Mouse (Mus musculus) gastrocnemius, postnatal 25 days (tissue): Measurements from ENCODE around the gene Hrct1. TPM values are rescaled to one million over a fixed set of nuclear protein-coding genes. Genes with fewer than 3 reads are reported as not detected.

Source experiments
- DNase-seq: peaks from one replicate; pipeline ENCODE4 v3.0.0; 2022
- total RNA-seq, 2 experiments: library from RNA; stranded (reverse); gene quantifications; 1 replicate in 1 of 2; 2 replicates in 1 of 2; pipeline ENCODE4 v1.2.3; 2021

Gene Hrct1
- total RNA-seq, 2 experiments from 2014 or later = 1.4 to 2.3 TPM

DNA sequence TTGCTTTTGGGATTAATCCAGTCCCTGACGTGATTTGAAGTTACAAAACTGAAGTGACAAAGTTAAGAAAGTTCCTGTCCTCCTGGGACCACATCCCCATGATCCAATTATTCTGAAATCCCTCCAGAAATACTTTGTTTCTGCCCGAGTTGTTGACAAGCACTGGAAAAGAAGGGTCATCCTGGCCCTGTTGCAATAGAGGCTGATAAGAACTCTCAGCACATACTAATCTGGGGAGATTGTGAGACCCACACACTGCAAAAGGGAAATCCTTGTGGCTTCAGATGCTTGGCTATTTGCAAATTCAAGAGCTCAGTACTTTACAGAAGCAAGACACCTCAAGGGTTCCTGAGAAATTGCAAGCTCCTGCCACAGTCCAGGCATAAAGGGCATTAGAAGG, 45.3 kb downstream of the Hrct1 start:
- no peak for DNase-seq

Other genes starting within 250 kb of the Hrct1 start
- not detected for gene Sit1, start 243.5 kb upstream of the Hrct1 start, total RNA-seq
- gene Ccdc107, start 234.3 kb upstream of the Hrct1 start, total RNA-seq = 10 to 100 TPM; 21.9 to 26.8 TPM
- gene Arhgef39, start 227.5 kb upstream of the Hrct1 start, total RNA-seq = under 1 TPM in 1 of 2 experiments, not detected in 1; 0.69 TPM
- gene Car9, start 220.2 kb upstream of the Hrct1 start, total RNA-seq = 1 to 10 TPM; 2.2 to 2.7 TPM
- gene Tpm2, start 203.4 kb upstream of the Hrct1 start, total RNA-seq = over 10,000 TPM in 1 of 2 experiments, 1,000 to 10,000 TPM in 1; 8,936 to 14,319 TPM
- 10 to 100 TPM; 34.9 to 41.8 TPM for gene Creb3, start 164.9 kb upstream of the Hrct1 start, total RNA-seq
- 10 to 100 TPM; 56.2 to 79.8 TPM for gene Tln1, start 164.5 kb upstream of the Hrct1 start, total RNA-seq
- gene Rgp1, start 148.5 kb upstream of the Hrct1 start, total RNA-seq = 10 to 100 TPM; 21.1 to 22.5 TPM
- gene Gba2, start 148.3 kb upstream of the Hrct1 start, total RNA-seq = 1 to 10 TPM; 5.5 to 6.1 TPM
- gene Msmp, start 142.7 kb upstream of the Hrct1 start, total RNA-seq = under 1 TPM in 1 of 2 experiments, not detected in 1; 0.64 TPM
- 10 to 100 TPM; 32.5 to 36.6 TPM for gene Npr2, start 95.3 kb upstream of the Hrct1 start, total RNA-seq
- under 1 TPM in 1 of 2 experiments, not detected in 1; 0.33 TPM for gene Spag8, start 73.6 kb upstream of the Hrct1 start, total RNA-seq
- gene Hint2, start 70.7 kb upstream of the Hrct1 start, total RNA-seq = 10 to 100 TPM; 37.5 to 39.6 TPM
- 10 to 100 TPM; 10.7 to 12.1 TPM for gene Tmem8b, start 58.2 kb upstream of the Hrct1 start, total RNA-seq
- under 1 TPM in 1 of 2 experiments, not detected in 1; 0.13 TPM for gene Fam221b, start 58.0 kb upstream of the Hrct1 start, total RNA-seq
- gene Olfr70, start 26.4 kb upstream of the Hrct1 start, total RNA-seq = not detected
- gene Olfr71, start 16.9 kb upstream of the Hrct1 start, total RNA-seq = not detected
- gene Spaar, start 2.8 kb downstream of the Hrct1 start, total RNA-seq = 1 to 10 TPM; 1.3 to 1.5 TPM
- not detected for gene Olfr159, start 43.8 kb downstream of the Hrct1 start, total RNA-seq
- not detected for gene Olfr156, start 96.7 kb downstream of the Hrct1 start, total RNA-seq
- gene Olfr157, start 113.0 kb downstream of the Hrct1 start, total RNA-seq = not detected
- gene Olfr155, start 124.4 kb downstream of the Hrct1 start, total RNA-seq = not detected
- gene Reck, start 148.3 kb downstream of the Hrct1 start, total RNA-seq = 1 to 10 TPM; 2.5 to 4.4 TPM
- 1 to 10 TPM; 2.8 to 4.9 TPM for gene Glipr2, start 230.2 kb downstream of the Hrct1 start, total RNA-seq